Mouse (Mus musculus): ENCODE measurements around the gene Slc41a3.

Gene Slc41a3

GRCm38 (mm10) chr6:90680401-90680800 is 75.9 kb downstream of the Slc41a3 start:
- no peak for DNase-seq (ENCODE audit: inconsistent ontology term)

GRCm38 (mm10) chr6:90683831-90684532 is 79.5 kb downstream of the Slc41a3 start:
- no peak for DNase-seq (ENCODE audit: inconsistent ontology term)

GRCm38 (mm10) chr6:90686812-90687211 is 82.3 kb downstream of the Slc41a3 start:
- DNase-seq (ENCODE audit: inconsistent ontology term): no peak

- DNase-seq (ENCODE audit: inconsistent ontology term): no peak
Observed at GRCm38 (mm10) chr6:90688003-90688402, 83.5 kb downstream of the Slc41a3 start.

GRCm38 (mm10) chr6:90688742-90689141 is 84.2 kb downstream of the Slc41a3 start:
- DNase-seq (ENCODE audit: inconsistent ontology term): no peak

- no peak for DNase-seq (ENCODE audit: inconsistent ontology term)
Observed at GRCm38 (mm10) chr6:90689500-90689899, 85.0 kb downstream of the Slc41a3 start.

- no peak for DNase-seq (ENCODE audit: inconsistent ontology term)
Observed at GRCm38 (mm10) chr6:90691935-90692334, 87.4 kb downstream of the Slc41a3 start.

- no peak for DNase-seq (ENCODE audit: inconsistent ontology term)
Observed at GRCm38 (mm10) chr6:90692404-90692803, 87.9 kb downstream of the Slc41a3 start.

GRCm38 (mm10) chr6:90695754-90696153 is 91.2 kb downstream of the Slc41a3 start:
- DNase-seq (ENCODE audit: inconsistent ontology term): peak; percentile 58

Data from Muller cell, postnatal 12 days (primary cell).